Mouse (Mus musculus) brain, embryonic 18.5 days (tissue): ENCODE measurements at regions not wholly inside any gene's neighbourhood (a gene's known extent, or its start where the extent isn't known, plus 50 kb on each side); places are given as distances from the start of the nearest gene placed in this dataset.
"Not testable (repeated sequence)": the region's sequence is repeated elsewhere in the genome, so short reads cannot be mapped to it uniquely, and the experiment has no call there.

Experiments used
- DNase-seq: peaks from one replicate; pipeline ENCODE4 v3.0.0-alpha.2; 2012; ENCODE audit warnings: low read depth, low spot score

GRCm38 (mm10) chr4:153616058-153616457, 133.4 kb upstream of the Ajap1 start:
- no peak for DNase-seq

GRCm38 (mm10) chr4:153616938-153617337, 134.3 kb upstream of the Ajap1 start:
- no peak for DNase-seq

- no peak for DNase-seq
Observed at GRCm38 (mm10) chr4:153620871-153621270, 138.3 kb upstream of the Ajap1 start.

GRCm38 (mm10) chr4:153631161-153631560, 148.6 kb upstream of the Ajap1 start:
- DNase-seq: no peak

- no peak for DNase-seq
Observed at GRCm38 (mm10) chr4:153632056-153632455, 149.4 kb upstream of the Ajap1 start.

GRCm38 (mm10) chr4:153632551-153632950, 149.9 kb upstream of the Ajap1 start:
- DNase-seq: no peak

GRCm38 (mm10) chr4:153633260-153633659, 150.6 kb upstream of the Ajap1 start:
- DNase-seq: no peak

GRCm38 (mm10) chr4:153634221-153634881, 151.7 kb upstream of the Ajap1 start:
- DNase-seq: no peak

- DNase-seq: no peak
Observed at GRCm38 (mm10) chr4:153637989-153638388, 155.4 kb upstream of the Ajap1 start.

- DNase-seq: no peak
Observed at GRCm38 (mm10) chr4:153651849-153652248, 169.2 kb upstream of the Ajap1 start.

GRCm38 (mm10) chr4:153652841-153653240, 170.2 kb upstream of the Ajap1 start:
- no peak for DNase-seq

GRCm38 (mm10) chr4:153662731-153663130, 180.1 kb upstream of the Ajap1 start:
- DNase-seq: no peak

GRCm38 (mm10) chr4:153666626-153667236, 184.1 kb upstream of the Ajap1 start:
- not testable (repeated sequence) for DNase-seq

GRCm38 (mm10) chr4:153669070-153669469, 186.5 kb upstream of the Ajap1 start:
- DNase-seq: no peak

GRCm38 (mm10) chr4:153670216-153670615, 187.6 kb upstream of the Ajap1 start:
- DNase-seq: no peak

GRCm38 (mm10) chr4:153675431-153675830, 192.8 kb upstream of the Ajap1 start:
- no peak for DNase-seq

GRCm38 (mm10) chr4:153679151-153679550, 196.5 kb upstream of the Ajap1 start:
- no peak for DNase-seq

- no peak for DNase-seq
Observed at GRCm38 (mm10) chr4:153688441-153688840, 205.8 kb upstream of the Ajap1 start.

GRCm38 (mm10) chr4:153693881-153694280, 211.3 kb upstream of the Ajap1 start:
- no peak for DNase-seq

- no peak for DNase-seq
Observed at GRCm38 (mm10) chr4:153696426-153697040, 213.9 kb upstream of the Ajap1 start.

GRCm38 (mm10) chr4:153707218-153707617, 224.6 kb upstream of the Ajap1 start:
- DNase-seq: no peak

GRCm38 (mm10) chr4:153714995-153715645, 232.5 kb upstream of the Ajap1 start:
- DNase-seq: no peak
